Mouse (Mus musculus): ENCODE measurements around the gene Rufy1.

The Rufy1 gene

DNA sequence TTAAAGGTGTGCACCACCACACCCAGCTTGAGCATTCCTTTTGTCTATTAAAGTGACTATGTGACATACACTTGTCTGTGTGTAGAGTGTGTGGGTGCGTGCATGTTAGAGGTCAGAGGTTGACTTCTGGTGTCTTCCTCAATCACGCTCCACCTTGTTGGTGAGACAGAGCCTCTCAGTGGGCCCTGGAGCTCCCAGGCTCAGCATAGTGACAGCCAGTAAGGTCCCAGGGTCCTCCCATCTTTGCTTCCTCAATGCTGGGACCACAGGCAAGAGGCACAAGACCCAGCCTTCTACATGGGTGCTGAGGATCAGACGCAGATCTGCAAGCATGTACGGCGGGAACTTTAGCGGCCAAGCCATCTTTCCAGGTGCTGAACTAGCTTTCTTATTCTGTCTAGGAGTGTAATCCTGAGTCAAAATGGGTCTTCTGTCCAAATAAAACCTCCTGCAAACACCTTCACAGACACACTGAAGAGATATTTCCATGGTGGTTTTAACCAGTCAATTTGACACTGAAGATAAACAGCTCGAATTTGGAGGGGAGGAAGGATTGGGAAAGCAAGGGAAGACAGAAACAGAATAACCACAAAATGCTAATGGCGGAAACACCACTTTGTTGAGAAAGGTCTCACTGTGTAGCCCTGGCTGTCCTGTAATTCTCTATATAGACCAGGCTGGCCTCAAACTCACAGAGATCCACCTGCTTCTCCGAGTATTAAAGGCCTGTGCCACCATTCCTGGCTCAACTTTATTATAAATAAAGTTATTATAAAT, 84.5 kb downstream of the Rufy1 start:
- DNase-seq = no peak

- no peak for DNase-seq
These were observed 85.4 kb downstream of the Rufy1 start for GRCm38 (mm10) chr11:50345486-50345885.

All from cerebellum, postnatal 36 days (tissue).